8 mouse cellular contexts compared by ENCODE assay signal in the genomic region with DNA sequence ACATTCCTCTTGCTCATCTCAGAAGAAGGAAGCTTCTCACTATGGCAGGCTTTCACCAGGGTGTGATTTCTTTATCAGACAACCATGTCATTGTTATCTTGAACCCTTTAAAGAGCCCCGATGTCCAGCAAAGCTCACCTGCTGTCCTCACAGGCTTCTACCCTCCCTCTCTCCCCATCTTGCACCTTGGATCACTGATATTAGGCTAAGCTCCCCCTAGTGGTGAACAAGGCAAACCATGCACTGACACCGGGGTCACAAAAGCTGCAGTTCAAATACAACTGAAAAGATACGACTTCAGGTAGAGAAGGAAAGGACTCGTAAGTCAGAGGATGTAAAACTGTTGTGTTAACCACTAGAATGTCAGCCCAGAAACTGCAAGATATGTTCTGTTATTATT. TPM values are rescaled to one million over a fixed set of nuclear protein-coding genes. Genes with fewer than 3 reads are reported as not detected.
DNase-seq lines count a peak whose midpoint lies in the region; ATAC-seq and TF ChIP-seq lines count a peak whose summit lies in the region.

No protein-coding gene starts in this region.

- 17% methylated on average over 4 of the region's 4 CpGs for WGBS in liver, postnatal 0 days (ENCODE audit: insufficient replicate concordance)
- whole genome bisulfite sequencing in intestine, embryonic 15.5 days: 31% methylated on average over 4 of the region's 4 CpGs

- no peaks in the 10 kb centered on the region for H3K9me3 ChIP-seq in liver, postnatal 0 days (ENCODE audit: low read length)
- H3K9me3 ChIP-seq in intestine, embryonic 15.5 days: no peaks in the 10 kb centered on the region

- H3K4me2 ChIP-seq in liver, postnatal 0 days (ENCODE audit: low read depth, low read length): no peak overlapping the region
- no peak overlapping the region for H3K4me2 ChIP-seq in intestine, embryonic 15.5 days (replicated peaks)

- DNase-seq in adrenal gland, adult (ENCODE audit: inconsistent age in 2 of 2, low spot score in 1 of 2): peak; percentile 19 to 71
- no peak for DNase-seq in adrenal gland, postnatal 4 days (ENCODE audit: low spot score in 2 of 2)
- DNase-seq in liver, postnatal 0 days: no peak
- DNase-seq in liver: no peak
- peak; percentile 7 for DNase-seq in c-Kit-positive CD71-positive TER-119-positive erythroid progenitor cells, embryonic 14.5 days (ENCODE audit: low spot score)
- peak; percentile 17 for DNase-seq in kidney, postnatal 10 days
- peak; percentile 13 for DNase-seq in yolk sac, embryonic 10.5 days (ENCODE audit: low spot score)

- H3K4me1 ChIP-seq in liver, postnatal 0 days (ENCODE audit: insufficient read depth): no peaks in the 10 kb centered on the region
- no peaks in the 10 kb centered on the region for H3K4me1 ChIP-seq in intestine, embryonic 15.5 days (replicated peaks)

- no peaks in the 10 kb centered on the region for H3K27me3 ChIP-seq in liver, postnatal 0 days (ENCODE audit: insufficient read depth, low read length)
- H3K27me3 ChIP-seq in intestine, embryonic 15.5 days (replicated peaks): no peaks in the 10 kb centered on the region

- ATAC-seq in liver, postnatal 0 days: no peak
- no peak for ATAC-seq in intestine, embryonic 15.5 days

- H3K27ac ChIP-seq in liver, postnatal 0 days (ENCODE audit: low read depth): no peak overlapping the region
- no peak overlapping the region for H3K27ac ChIP-seq in intestine, embryonic 15.5 days

- H3K9ac ChIP-seq in liver, postnatal 0 days (replicated peaks): no peak overlapping the region
- no peak overlapping the region for H3K9ac ChIP-seq in intestine, embryonic 15.5 days

- TF ChIP-seq EP300 in liver, postnatal 0 days (IDR thresholded peaks at IDR 0.05; ENCODE audit: low read depth): no peak

- TF ChIP-seq CTCF in liver, postnatal 0 days (IDR thresholded peaks at IDR 0.05; ENCODE audit: low read depth): peak; percentile 82

- no peak overlapping the region for H3K4me3 ChIP-seq in liver, postnatal 0 days (ENCODE audit: low read depth, low read length)
- H3K4me3 ChIP-seq in intestine, embryonic 15.5 days (replicated peaks): no peak overlapping the region

- no peaks in the 10 kb centered on the region for H3K36me3 ChIP-seq in liver, postnatal 0 days (replicated peaks; ENCODE audit: insufficient read depth, low read length)
- no peaks in the 10 kb centered on the region for H3K36me3 ChIP-seq in intestine, embryonic 15.5 days

RNA-seq across cellular contexts. Expression of gene Arglu1, which starts 43.5 kb away (rescaled TPM):
- total RNA-seq in adrenal gland, postnatal 4 days (2021): 100 to 1,000 TPM; 124 to 137 TPM
- polyA plus RNA-seq in liver, postnatal 0 days (2015; fragmentation: Nextera tagmentation; extraction: Ambion mirVana): 40.5 and 43.2 TPM in 2 replicates
- 107 and 121 TPM in 2 replicates for polyA plus RNA-seq in intestine, embryonic 15.5 days (2015; fragmentation: Nextera tagmentation; extraction: Ambion mirVana)

Comparison
In these comparisons a context has a peak if more than half of its experiments do, and no peak if none do; other contexts are left out.
1. DNase-seq: peak in adrenal gland, adult (2 of 2), c-Kit-positive CD71-positive TER-119-positive erythroid progenitor cells, embryonic 14.5 days (single experiment), kidney, postnatal 10 days (single experiment) and yolk sac, embryonic 10.5 days (single experiment); none in adrenal gland, postnatal 4 days (0 of 2), liver, postnatal 0 days (single experiment) and liver (single experiment).